Mouse (Mus musculus): ENCODE measurements around the gene Slc12a9. TPM values are rescaled to one million over a fixed set of nuclear protein-coding genes. Genes with fewer than 3 reads are reported as not detected.

Slc12a9 gene
- total RNA-seq, 2 experiments from 2014 or later = 3.8 to 5.4 TPM

GRCm38 (mm10) chr5:137348482-137349383 lies 15.3 kb upstream of the Slc12a9 start:
- intact Hi-C loops (cut with DNase I) = loop anchor here (1.0 kb wide), 1 partner anchor 9 kb away; no protein-coding TSS in a partner anchor
- peak; percentile 83 to 85 for DNase-seq

- intact Hi-C loops (cut with DNase I) = loop anchor here (1.0 kb wide), 1 partner anchor 9 kb away; no protein-coding TSS in a partner anchor
- DNase-seq = peak in 1 of 2 experiments; percentile 24
Measured at GRCm38 (mm10) chr5:137347856-137348255, 14.5 kb upstream of the Slc12a9 start.

- DNase-seq = no peak
- intact Hi-C loops (cut with DNase I) = no loop called here
Measured at GRCm38 (mm10) chr5:137346983-137347382, 13.6 kb upstream of the Slc12a9 start.

GRCm38 (mm10) chr5:137346388-137346787 lies 13.0 kb upstream of the Slc12a9 start:
- no peak for DNase-seq
- intact Hi-C loops (cut with DNase I) = no loop called here

- intact Hi-C loops (cut with DNase I) = no loop called here
- peak in 1 of 2 experiments; percentile 22 for DNase-seq
Measured at GRCm38 (mm10) chr5:137345821-137346220, 12.4 kb upstream of the Slc12a9 start.

GRCm38 (mm10) chr5:137343869-137344268 lies 10.5 kb upstream of the Slc12a9 start:
- intact Hi-C loops (cut with DNase I) = no loop called here
- DNase-seq = no peak

GRCm38 (mm10) chr5:137343412-137343811 lies 10.0 kb upstream of the Slc12a9 start:
- intact Hi-C loops (cut with DNase I) = no loop called here

GRCm38 (mm10) chr5:137342407-137343012 lies 9.1 kb upstream of the Slc12a9 start:
- no peak for DNase-seq
- intact Hi-C loops (cut with DNase I) = no loop called here

More at GRCm38 (mm10) chr5:137343412-137343811, 10.0 kb upstream of the Slc12a9 start:
- DNase-seq = no peak

GRCm38 (mm10) chr5:137340222-137340621 lies 6.8 kb upstream of the Slc12a9 start:
- no peak for DNase-seq
- intact Hi-C loops (cut with DNase I) = no loop called here

- DNase-seq = peak; percentile 70 to 72
- intact Hi-C loops (cut with DNase I) = loop anchor here (1.0 to 10.0 kb wide), 3 partner anchors 9 to 425 kb away; no protein-coding TSS in a partner anchor
Measured at GRCm38 (mm10) chr5:137339290-137339979, 6.0 kb upstream of the Slc12a9 start.

- DNase-seq = peak; percentile 67
- intact Hi-C loops (cut with DNase I) = loop anchor here (1.0 to 10.0 kb wide), 3 partner anchors 10 to 426 kb away; no protein-coding TSS in a partner anchor
Measured at GRCm38 (mm10) chr5:137338663-137339289, 5.4 kb upstream of the Slc12a9 start.

GRCm38 (mm10) chr5:137338256-137338655 lies 4.9 kb upstream of the Slc12a9 start:
- intact Hi-C loops (cut with DNase I) = loop anchor here (2.0 to 10.0 kb wide), 2 partner anchors 15 to 427 kb away; no protein-coding TSS in a partner anchor

GRCm38 (mm10) chr5:137337190-137337589 lies 3.8 kb upstream of the Slc12a9 start:
- intact Hi-C loops (cut with DNase I) = loop anchor here (10.0 kb wide), 1 partner anchor 428 kb away; no protein-coding TSS in a partner anchor
- no peak for DNase-seq

More at GRCm38 (mm10) chr5:137338256-137338655, 4.9 kb upstream of the Slc12a9 start:
- DNase-seq = peak; percentile 89 to 92

GRCm38 (mm10) chr5:137335066-137335465 lies 1.7 kb upstream of the Slc12a9 start:
- intact Hi-C loops (cut with DNase I) = loop anchor here (10.0 kb wide), 1 partner anchor 430 kb away; no protein-coding TSS in a partner anchor
- DNase-seq = no peak

- no peak for DNase-seq
- intact Hi-C loops (cut with DNase I) = loop anchor here (1.0 to 10.0 kb wide), 3 partner anchors 42 to 430 kb away; no protein-coding TSS in a partner anchor
Measured at GRCm38 (mm10) chr5:137334317-137334716, 920 bp upstream of the Slc12a9 start.

- intact Hi-C loops (cut with DNase I) = loop anchor here (5.0 to 10.0 kb wide), 2 partner anchors 149 to 432 kb away; no protein-coding TSS in a partner anchor
- no peak for DNase-seq
Measured at GRCm38 (mm10) chr5:137332857-137333511, 413 bp downstream of the Slc12a9 start.

GRCm38 (mm10) chr5:137330910-137331309 lies 2.5 kb downstream of the Slc12a9 start:
- intact Hi-C loops (cut with DNase I) = loop anchor here (5.0 to 10.0 kb wide), 2 partner anchors 151 to 434 kb away; no protein-coding TSS in a partner anchor
- no peak for DNase-seq

- intact Hi-C loops (cut with DNase I) = no loop called here
- DNase-seq = no peak
Measured at GRCm38 (mm10) chr5:137320996-137321395, 12.4 kb downstream of the Slc12a9 start.

- no peak for DNase-seq
- intact Hi-C loops (cut with DNase I) = no loop called here
Measured at GRCm38 (mm10) chr5:137318570-137318969, 14.8 kb downstream of the Slc12a9 start.
